Mouse (Mus musculus) heart, postnatal 14 days (tissue): ENCODE measurements around the gene Galnt6. TPM values are rescaled to one million over a fixed set of nuclear protein-coding genes. Genes with fewer than 3 reads are reported as not detected.
A peak's percentile ranks its signal among the peaks of the same experiment; 100 is the strongest.

Experiments used
- DNase-seq, 2 experiments: peaks; one replicate each; pipeline ENCODE4 v3.0.0; 2021 to 2022
- intact Hi-C: fragments of 180-260 bp; cut with DNase I; formaldehyde crosslinking; loops from one replicate; pipeline ENCODE4 v1.15.1; 2025
- microRNA-seq, 2 experiments: library from miRNA; unstranded; fragments of <30 nt; microRNA quantifications; one replicate each; pipeline ENCODE4 v1.2.0; 2021 to 2022
- total RNA-seq, 2 experiments: library from RNA; stranded (reverse); gene quantifications; 2 replicates each; pipeline ENCODE4 v1.2.3; 2021

Gene Galnt6
- total RNA-seq, 2 experiments from 2014 or later: 1.5 to 1.8 TPM

- intact Hi-C loops: no loop called here
- no peak for DNase-seq
These were observed 61.2 kb downstream of the Galnt6 start for GRCm38 (mm10) chr15:100667871-100668545.

DNA sequence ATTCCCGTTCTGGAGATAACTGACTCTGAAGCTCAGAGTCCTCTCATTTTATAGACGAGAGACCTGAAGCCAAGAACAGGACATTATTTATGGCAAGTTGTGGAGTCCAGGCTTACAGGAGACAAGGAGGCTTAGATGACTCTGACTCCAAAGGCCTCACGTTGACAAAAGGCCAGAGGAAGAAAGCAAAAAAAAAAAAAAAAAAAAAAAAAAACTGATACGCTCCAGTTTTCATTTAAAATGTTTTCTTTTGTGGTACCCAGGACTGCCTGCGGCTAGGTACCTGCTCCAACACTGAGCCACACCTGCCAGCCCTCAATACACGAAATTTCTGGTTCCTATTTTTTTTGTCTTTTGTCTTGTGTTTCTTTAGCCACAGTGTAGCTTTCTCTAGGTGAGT is 61.8 kb downstream of the Galnt6 start:
- intact Hi-C loops: no loop called here

DNA sequence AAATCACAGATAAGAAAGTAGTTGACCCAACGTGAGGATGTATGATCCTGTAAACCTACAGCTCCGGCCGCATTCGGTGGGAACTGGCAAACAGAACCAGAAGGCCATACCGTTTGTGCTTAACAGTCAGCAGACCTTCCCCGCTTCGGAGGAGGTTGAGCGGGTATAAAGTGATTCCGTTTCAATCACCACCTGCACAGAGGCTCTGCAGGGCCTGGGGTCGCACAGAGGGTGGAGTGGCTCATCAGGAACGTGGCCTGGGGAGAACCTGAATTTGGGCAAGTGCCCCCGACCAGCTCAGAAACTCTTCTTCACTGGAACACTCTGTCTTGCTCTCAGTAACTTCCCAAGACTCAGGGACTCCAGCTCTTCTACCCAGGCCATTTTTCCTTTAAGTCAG is 62.3 kb downstream of the Galnt6 start:
- no peak for DNase-seq
- intact Hi-C loops: no loop called here

More for the DNA sequence above, 61.8 kb downstream of the Galnt6 start:
- DNase-seq: no peak

GRCm38 (mm10) chr15:100666219-100666696 is 62.9 kb downstream of the Galnt6 start:
- intact Hi-C loops: no loop called here
- peak; percentile 17 to 37 for DNase-seq

- intact Hi-C loops: no loop called here
These were observed 63.6 kb downstream of the Galnt6 start for GRCm38 (mm10) chr15:100665411-100666218.

GRCm38 (mm10) chr15:100664813-100665274 is 64.3 kb downstream of the Galnt6 start:
- intact Hi-C loops: no loop called here
- DNase-seq: no peak

More at GRCm38 (mm10) chr15:100665411-100666218, 63.6 kb downstream of the Galnt6 start:
- no peak for DNase-seq

GRCm38 (mm10) chr15:100660805-100661204 is 68.4 kb downstream of the Galnt6 start:
- intact Hi-C loops: no loop called here
- DNase-seq: no peak

- no peak for DNase-seq
- intact Hi-C loops: no loop called here
These were observed 68.9 kb downstream of the Galnt6 start for GRCm38 (mm10) chr15:100660306-100660705.

DNA sequence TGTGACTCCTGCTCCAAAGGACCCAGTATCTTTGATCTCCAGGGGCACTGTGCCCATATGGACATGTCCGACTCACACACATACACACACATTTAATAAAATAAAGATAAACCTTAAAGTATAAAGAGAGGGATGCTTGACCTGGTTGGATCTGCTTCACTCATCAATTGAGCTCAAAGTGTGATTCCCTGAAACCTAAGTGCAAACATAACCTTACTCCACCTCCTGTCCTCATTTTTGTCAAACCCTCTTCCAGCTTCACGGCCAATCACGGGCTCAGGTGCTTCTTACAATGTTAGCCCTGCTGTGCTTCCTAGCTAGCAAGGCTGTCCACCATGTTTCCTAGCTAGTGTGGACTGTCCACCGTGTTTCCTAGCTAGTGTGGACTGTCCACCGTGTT is 74.0 kb downstream of the Galnt6 start:
- intact Hi-C loops: no loop called here
- DNase-seq: no peak

DNA sequence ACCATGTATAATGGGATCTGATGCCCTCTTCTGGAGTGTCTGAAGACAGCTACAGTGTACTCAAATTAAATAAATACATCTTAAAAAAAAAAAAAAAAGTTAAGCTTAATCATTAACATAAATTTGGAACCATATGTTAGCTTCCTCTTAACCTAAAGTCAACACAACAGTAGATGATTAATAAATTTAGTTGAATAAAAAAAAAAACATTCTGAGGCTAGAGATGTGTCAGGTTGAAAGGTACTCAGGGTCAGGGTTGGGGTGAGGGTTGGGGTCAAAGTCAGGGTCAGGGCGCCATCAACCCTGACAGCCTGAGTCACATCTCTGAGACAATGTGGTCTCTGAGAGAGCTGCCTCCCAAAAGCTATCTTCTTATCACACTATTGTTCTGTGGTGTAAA is 74.9 kb downstream of the Galnt6 start:
- DNase-seq: no peak
- intact Hi-C loops: no loop called here

- DNase-seq: no peak
- intact Hi-C loops: no loop called here
These were observed 77.6 kb downstream of the Galnt6 start for GRCm38 (mm10) chr15:100651610-100652009.

DNA sequence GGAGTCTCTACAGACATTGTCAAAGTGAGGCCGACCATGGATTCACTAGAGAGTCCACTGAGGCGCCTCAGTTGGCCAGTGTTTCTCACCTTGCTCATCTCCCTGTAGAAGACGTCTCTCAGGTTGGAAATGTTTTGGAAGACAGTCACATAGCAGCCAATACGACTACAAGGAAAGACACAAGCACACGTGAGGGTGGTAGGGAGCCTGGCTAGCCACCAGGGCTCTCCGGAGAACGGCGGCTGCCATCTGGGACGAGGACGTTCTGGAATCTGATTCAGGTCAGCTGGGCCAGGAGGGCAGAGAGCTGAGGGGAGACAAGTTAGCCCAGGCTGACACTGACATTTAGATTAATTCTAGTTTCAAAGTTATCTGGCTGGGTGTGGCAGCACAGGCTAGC is 79.1 kb downstream of the Galnt6 start:
- intact Hi-C loops: no loop called here
- DNase-seq: no peak

- intact Hi-C loops: no loop called here
- DNase-seq: no peak
These were observed 83.0 kb downstream of the Galnt6 start for GRCm38 (mm10) chr15:100646161-100646560.

- no peak for DNase-seq
- intact Hi-C loops: no loop called here
These were observed 86.7 kb downstream of the Galnt6 start for GRCm38 (mm10) chr15:100642451-100642850.

Small RNA genes within 50 kb of the gene (microRNA-seq; reads per million reads assigned to microRNA genes)
- 0 reads per million in 2 experiments for gene Mir6961

Other genes with a start within 250 kb of the Galnt6 start
- gene Csrnp2, start 233.9 kb downstream of the Galnt6 start, total RNA-seq: 1 to 10 TPM; 3.1 to 3.2 TPM
- gene Tfcp2, start 177.4 kb downstream of the Galnt6 start, total RNA-seq: 10 to 100 TPM; 14.3 to 15.8 TPM
- 10 to 100 TPM; 13.2 to 14.6 TPM for gene Pou6f1, start 129.4 kb downstream of the Galnt6 start, total RNA-seq
- gene Dazap2, start 114.0 kb downstream of the Galnt6 start, total RNA-seq: 100 to 1,000 TPM; 146 to 158 TPM
- 10 to 100 TPM; 14.8 to 17.1 TPM for gene Smagp, start 92.4 kb downstream of the Galnt6 start, total RNA-seq
- 1 to 10 TPM; 1.8 to 3.9 TPM for gene Bin2, start 59.8 kb downstream of the Galnt6 start, total RNA-seq
- 1 to 10 TPM in 1 of 2 experiments, under 1 TPM in 1; 0.51 to 1.1 TPM for gene Cela1, start 41.5 kb downstream of the Galnt6 start, total RNA-seq
- gene Slc4a8, start 32.4 kb upstream of the Galnt6 start, total RNA-seq: 1 to 10 TPM; 4.4 to 6.9 TPM
- gene Scn8a, start 140.5 kb upstream of the Galnt6 start, total RNA-seq: under 1 TPM; 0.48 to 0.76 TPM